Mouse (Mus musculus) embryonic facial prominence, embryonic 15.5 days (tissue): ENCODE measurements at regions not wholly inside any gene's neighbourhood (a gene's known extent, or its start where the extent isn't known, plus 50 kb on each side); places are given as distances from the start of the nearest gene placed in this dataset.

Source experiments
- ATAC-seq: fragments of 200-750 bp; cut with Nextera tagmentation; 2 replicates; pipeline ENCODE4 v1.8.0; 2017; ENCODE audit warnings: low read depth, moderate TSS enrichment; ENCODE audit not compliant: insufficient number of reproducible peaks, low FRiP score, low TSS enrichment
- H3K27ac ChIP-seq: fragments of 300-500 bp; sonication (generic); replicated peaks from 2 replicates; pipeline ENCODE4 v1.5.1; 2015; ENCODE audit warnings: mild to moderate bottlenecking, inconsistent platforms
- H3K27me3 ChIP-seq: fragments of 300-500 bp; sonication (generic); 2 replicates; pipeline ENCODE4 v1.6.1; 2015; ENCODE audit warnings: inconsistent platforms
- H3K36me3 ChIP-seq: fragments of 300-500 bp; sonication (generic); 2 replicates; pipeline ENCODE4 v1.6.1; 2015; ENCODE audit warnings: mild to moderate bottlenecking, inconsistent platforms
- H3K4me1 ChIP-seq: fragments of 300-500 bp; sonication (generic); 2 replicates; pipeline ENCODE4 v1.6.1; 2015; ENCODE audit warnings: inconsistent platforms
- H3K4me2 ChIP-seq: fragments of 300-500 bp; sonication (generic); replicated peaks from 2 replicates; pipeline ENCODE4 v1.6.1; 2015; ENCODE audit warnings: mild to moderate bottlenecking, inconsistent platforms
- H3K4me3 ChIP-seq: fragments of 300-500 bp; sonication (generic); replicated peaks from 2 replicates; pipeline ENCODE4 v1.5.1; 2015; ENCODE audit warnings: mild to moderate bottlenecking, inconsistent platforms
- H3K9ac ChIP-seq: fragments of 300-500 bp; sonication (generic); 2 replicates; pipeline ENCODE4 v1.6.1; 2015; ENCODE audit warnings: inconsistent platforms
- H3K9me3 ChIP-seq: fragments of 300-500 bp; sonication (generic); replicated peaks from 2 replicates; pipeline ENCODE4 v1.6.1; 2016; ENCODE audit warnings: inconsistent platforms
- WGBS: fragments of 180-500 bp; shearing (Covaris S2); methylation state at CpG from one replicate; pipeline ENCODE4 v1.1.7; 2015; 5-methylcytosine and 5-hydroxymethylcytosine counted together

GRCm38 (mm10) chr14:72850884-72851283, 141.1 kb upstream of the Fndc3a start:
- H3K9me3 ChIP-seq: no peaks in the 10 kb centered on the region
- ATAC-seq: no peak
- no peak overlapping the region for H3K4me3 ChIP-seq
- H3K36me3 ChIP-seq: no peaks in the 10 kb centered on the region
- no peak overlapping the region for H3K9ac ChIP-seq
- 74% methylated on average over 3 of the region's 3 CpGs for WGBS
- no peak overlapping the region for H3K27ac ChIP-seq
- no peaks in the 10 kb centered on the region for H3K27me3 ChIP-seq
- H3K4me2 ChIP-seq: no peak overlapping the region
- no peaks in the 10 kb centered on the region for H3K4me1 ChIP-seq

GRCm38 (mm10) chr14:72848271-72848955, 138.6 kb upstream of the Fndc3a start:
- no peaks in the 10 kb centered on the region for H3K4me1 ChIP-seq
- no peak overlapping the region for H3K4me2 ChIP-seq
- no peaks in the 10 kb centered on the region for H3K27me3 ChIP-seq
- H3K36me3 ChIP-seq: no peaks in the 10 kb centered on the region
- no peaks in the 10 kb centered on the region for H3K9me3 ChIP-seq
- no peak overlapping the region for H3K4me3 ChIP-seq
- no peak overlapping the region for H3K27ac ChIP-seq
- WGBS: 85% methylated on average over 4 of the region's 4 CpGs
- no peak overlapping the region for H3K9ac ChIP-seq
- ATAC-seq: no peak

- ATAC-seq: no peak
- Histone ChIP-seq H3K27me3 (no peaks in the 10 kb centered on the region), H3K36me3 (no peaks in the 10 kb centered on the region), H3K4me1 (no peaks in the 10 kb centered on the region), H3K9ac (no peak overlapping the region), H3K27ac (no peak overlapping the region), H3K9me3 (no peaks in the 10 kb centered on the region), H3K4me3 (no peak overlapping the region), H3K4me2 (no peak overlapping the region)
- 56% methylated on average over 7 of the region's 7 CpGs for WGBS
These were observed 137.7 kb upstream of the Fndc3a start for GRCm38 (mm10) chr14:72847466-72847865.

- Histone ChIP-seq H3K27ac (no peak overlapping the region), H3K4me3 (no peak overlapping the region), H3K4me2 (no peak overlapping the region), H3K4me1 (no peaks in the 10 kb centered on the region), H3K9me3 (no peaks in the 10 kb centered on the region), H3K27me3 (no peaks in the 10 kb centered on the region), H3K9ac (no peak overlapping the region), H3K36me3 (no peaks in the 10 kb centered on the region)
- ATAC-seq: no peak
- WGBS: 71% methylated on average over 5 of the region's 5 CpGs
These were observed 136.0 kb upstream of the Fndc3a start for GRCm38 (mm10) chr14:72845621-72846440.

GRCm38 (mm10) chr14:72844753-72845369, 135.1 kb upstream of the Fndc3a start:
- Histone ChIP-seq H3K9ac (no peak overlapping the region), H3K4me3 (no peak overlapping the region), H3K4me1 (no peaks in the 10 kb centered on the region), H3K27me3 (no peaks in the 10 kb centered on the region), H3K4me2 (no peak overlapping the region), H3K9me3 (no peaks in the 10 kb centered on the region), H3K36me3 (no peaks in the 10 kb centered on the region), H3K27ac (no peak overlapping the region)
- 49% methylated on average over 5 of the region's 5 CpGs for WGBS
- no peak for ATAC-seq

- no peak overlapping the region for H3K4me3 ChIP-seq
- no peaks in the 10 kb centered on the region for H3K9me3 ChIP-seq
- no peaks in the 10 kb centered on the region for H3K27me3 ChIP-seq
- no peak overlapping the region for H3K27ac ChIP-seq
- no peak overlapping the region for H3K4me2 ChIP-seq
- no peak for ATAC-seq
- H3K9ac ChIP-seq: no peak overlapping the region
- H3K36me3 ChIP-seq: no peaks in the 10 kb centered on the region
- no peaks in the 10 kb centered on the region for H3K4me1 ChIP-seq
- 66% methylated on average over 1 of the region's 1 CpGs for WGBS
These were observed 131.9 kb upstream of the Fndc3a start for GRCm38 (mm10) chr14:72841753-72842152.

- no peaks in the 10 kb centered on the region for H3K27me3 ChIP-seq
- no peaks in the 10 kb centered on the region for H3K9me3 ChIP-seq
- no peak for ATAC-seq
- H3K36me3 ChIP-seq: no peaks in the 10 kb centered on the region
- 91% methylated on average over 4 of the region's 4 CpGs for WGBS
- no peak overlapping the region for H3K27ac ChIP-seq
- no peak overlapping the region for H3K9ac ChIP-seq
- H3K4me3 ChIP-seq: no peak overlapping the region
- no peak overlapping the region for H3K4me2 ChIP-seq
- H3K4me1 ChIP-seq: no peaks in the 10 kb centered on the region
These were observed 125.4 kb upstream of the Fndc3a start for GRCm38 (mm10) chr14:72835158-72835557.

GRCm38 (mm10) chr14:72829261-72829660, 119.5 kb upstream of the Fndc3a start:
- Histone ChIP-seq H3K9ac (no peak overlapping the region), H3K27ac (no peak overlapping the region), H3K36me3 (no peaks in the 10 kb centered on the region), H3K4me2 (no peak overlapping the region), H3K9me3 (no peaks in the 10 kb centered on the region), H3K4me3 (no peak overlapping the region), H3K27me3 (no peaks in the 10 kb centered on the region), H3K4me1 (no peaks in the 10 kb centered on the region; the same call in 1 of the 2 replicates)
- WGBS: 27% methylated on average over 5 of the region's 5 CpGs
- ATAC-seq: no peak

- Histone ChIP-seq H3K4me2 (no peak overlapping the region), H3K9me3 (no peaks in the 10 kb centered on the region), H3K27me3 (no peaks in the 10 kb centered on the region), H3K4me3 (no peak overlapping the region), H3K4me1 (no peaks in the 10 kb centered on the region; the same call in 1 of the 2 replicates), H3K9ac (no peak overlapping the region), H3K27ac (no peak overlapping the region), H3K36me3 (no peaks in the 10 kb centered on the region)
- ATAC-seq: no peak
- 72% methylated on average over 4 of the region's 4 CpGs for WGBS
These were observed 115.7 kb upstream of the Fndc3a start for GRCm38 (mm10) chr14:72825549-72825948.

GRCm38 (mm10) chr14:72822231-72822615, 112.4 kb upstream of the Fndc3a start:
- H3K36me3 ChIP-seq: no peaks in the 10 kb centered on the region
- no peaks in the 10 kb centered on the region for H3K27me3 ChIP-seq
- no peak overlapping the region for H3K4me2 ChIP-seq
- no peak for ATAC-seq
- no peak overlapping the region for H3K27ac ChIP-seq
- WGBS: 23% methylated on average over 3 of the region's 3 CpGs
- no peak overlapping the region for H3K9ac ChIP-seq
- H3K9me3 ChIP-seq: no peaks in the 10 kb centered on the region
- no peaks in the 10 kb centered on the region for H3K4me1 ChIP-seq
- H3K4me3 ChIP-seq: no peak overlapping the region

GRCm38 (mm10) chr14:72821517-72822230, 111.9 kb upstream of the Fndc3a start:
- H3K4me1 ChIP-seq: no peaks in the 10 kb centered on the region
- H3K4me2 ChIP-seq: no peak overlapping the region
- H3K9me3 ChIP-seq: no peaks in the 10 kb centered on the region
- H3K9ac ChIP-seq: no peak overlapping the region
- H3K27ac ChIP-seq: no peak overlapping the region
- H3K36me3 ChIP-seq: no peaks in the 10 kb centered on the region
- no peak for ATAC-seq
- H3K27me3 ChIP-seq: no peaks in the 10 kb centered on the region
- no peak overlapping the region for H3K4me3 ChIP-seq
- WGBS: 67% methylated on average over 13 of the region's 13 CpGs
